Mouse (Mus musculus): ENCODE results near the gene Cux2.

Gene Cux2

DNA sequence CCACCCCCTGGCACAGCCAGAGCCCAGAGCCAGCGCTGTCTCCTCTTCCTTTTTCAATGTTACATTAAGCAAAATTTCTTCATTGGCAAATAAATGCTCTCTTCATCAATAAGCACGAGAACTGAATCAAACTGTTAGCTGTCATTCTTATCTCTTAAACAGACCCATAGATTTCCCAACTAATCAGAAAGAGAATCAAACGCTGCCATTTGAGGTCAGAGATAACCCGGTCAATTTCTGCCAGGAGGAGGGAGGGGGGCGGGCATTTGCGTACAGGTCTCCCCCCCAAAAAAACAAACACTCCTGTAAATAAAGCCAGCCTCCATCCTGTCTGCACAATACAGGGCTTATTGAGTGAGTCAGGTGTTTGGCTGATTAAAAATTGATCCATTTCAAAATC is 33.2 kb downstream of the Cux2 start:
- DNase-seq (ENCODE audit: low read depth), result no peak

DNA sequence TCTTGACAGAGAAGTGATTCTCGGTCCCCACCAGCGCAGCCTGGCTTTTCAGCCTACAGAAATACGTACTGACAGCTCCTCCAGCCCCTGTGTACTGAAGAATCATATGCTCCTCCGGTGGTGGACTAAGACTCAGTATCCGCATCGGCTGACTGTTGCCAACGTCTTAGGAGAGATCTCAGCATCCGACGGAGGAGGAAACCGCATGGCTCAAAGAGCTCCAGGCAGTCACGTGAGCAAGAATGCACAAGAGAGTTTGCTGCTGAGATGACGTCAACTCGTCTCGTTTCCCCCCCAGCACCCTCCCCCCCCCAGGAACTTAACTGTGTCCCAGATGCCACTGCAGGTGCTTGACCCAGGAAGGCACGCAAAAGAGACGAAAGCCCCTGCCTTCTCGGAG is 34.8 kb downstream of the Cux2 start:
- no peak for DNase-seq (ENCODE audit: low read depth)

DNA sequence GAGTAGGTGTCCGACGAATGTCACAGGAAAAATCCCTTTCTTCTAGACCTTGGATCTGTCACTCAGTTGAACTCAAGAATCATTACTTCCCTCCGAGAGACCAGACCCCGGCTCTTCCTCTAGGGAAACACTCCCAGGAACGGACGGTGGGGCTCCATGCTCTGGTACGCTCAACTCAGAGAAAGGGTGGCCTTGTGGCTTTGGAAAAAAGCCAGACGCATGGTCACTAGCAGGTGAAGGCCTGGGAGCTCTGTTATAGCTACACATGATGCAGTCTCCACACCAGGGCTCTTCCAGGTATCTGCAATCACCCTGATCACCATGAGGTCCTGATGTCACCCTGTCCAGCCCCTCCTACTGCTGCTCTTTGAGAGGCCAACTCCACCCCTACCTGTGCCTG is 35.2 kb downstream of the Cux2 start:
- no peak for DNase-seq (ENCODE audit: low read depth)

DNA sequence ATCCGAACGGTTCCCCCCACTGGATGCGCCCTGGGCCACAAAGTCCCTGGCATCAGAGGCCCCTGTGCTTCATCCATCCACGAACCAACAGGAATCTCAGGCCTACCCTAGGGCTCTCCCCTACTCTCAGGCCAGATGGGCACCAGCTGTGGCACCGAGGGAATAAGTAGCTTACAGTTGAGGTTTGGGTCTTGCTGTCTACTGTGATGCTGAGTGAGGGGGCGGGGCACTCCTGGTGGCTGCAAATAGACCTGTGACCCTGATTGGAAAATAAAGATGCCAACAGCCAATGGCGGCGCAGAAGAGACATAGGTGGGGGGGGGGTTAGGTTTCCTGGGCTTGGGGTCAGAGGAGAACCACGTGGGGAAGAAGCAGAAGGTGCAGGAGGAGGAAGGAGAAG is 38.6 kb downstream of the Cux2 start:
- DNase-seq (ENCODE audit: low read depth), result no peak

DNA sequence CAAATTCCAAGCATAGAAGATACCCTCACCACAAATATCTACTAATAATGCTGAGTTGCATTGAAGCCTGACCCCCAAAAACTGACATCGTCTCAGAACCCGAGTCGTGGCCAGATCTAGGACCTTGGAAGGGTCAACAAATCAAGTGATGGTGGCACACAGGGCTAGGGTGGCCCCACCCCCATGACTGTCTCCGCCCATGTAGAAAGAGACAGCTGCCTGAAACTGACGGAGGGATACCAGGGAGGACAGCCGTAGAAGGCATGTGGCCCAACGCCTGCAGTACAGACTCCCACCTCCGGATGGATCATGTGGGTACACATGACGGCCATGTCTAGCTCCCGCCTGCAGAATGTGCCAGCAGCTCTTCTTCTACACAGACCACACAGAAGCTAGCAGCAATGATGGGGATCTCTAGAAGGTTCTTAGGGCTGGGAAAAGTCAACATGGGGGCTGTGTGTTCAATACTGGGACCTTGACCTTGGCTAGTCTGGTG is 41.9 kb downstream of the Cux2 start:
- no peak for DNase-seq (ENCODE audit: low read depth)

DNA sequence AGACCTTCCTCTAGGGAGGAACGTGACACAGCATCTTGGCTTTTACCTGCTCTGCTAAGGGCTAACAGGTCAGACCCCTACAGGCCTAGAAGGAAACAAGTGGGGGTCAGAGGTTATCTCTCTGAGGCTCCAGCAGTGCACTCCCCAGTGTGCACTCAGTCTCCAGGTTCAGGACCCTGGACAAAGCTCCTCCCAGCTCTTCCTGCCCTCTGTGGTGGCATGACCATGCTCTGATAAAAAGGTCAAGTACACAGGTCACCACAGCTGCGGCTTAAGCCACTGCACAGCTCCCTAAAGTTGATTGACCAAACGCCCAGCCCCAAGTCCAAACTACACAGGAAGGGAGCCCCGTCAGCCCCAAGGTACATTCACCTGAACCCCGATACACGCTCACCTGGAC is 46.4 kb downstream of the Cux2 start:
- DNase-seq (ENCODE audit: low read depth), result no peak

DNA sequence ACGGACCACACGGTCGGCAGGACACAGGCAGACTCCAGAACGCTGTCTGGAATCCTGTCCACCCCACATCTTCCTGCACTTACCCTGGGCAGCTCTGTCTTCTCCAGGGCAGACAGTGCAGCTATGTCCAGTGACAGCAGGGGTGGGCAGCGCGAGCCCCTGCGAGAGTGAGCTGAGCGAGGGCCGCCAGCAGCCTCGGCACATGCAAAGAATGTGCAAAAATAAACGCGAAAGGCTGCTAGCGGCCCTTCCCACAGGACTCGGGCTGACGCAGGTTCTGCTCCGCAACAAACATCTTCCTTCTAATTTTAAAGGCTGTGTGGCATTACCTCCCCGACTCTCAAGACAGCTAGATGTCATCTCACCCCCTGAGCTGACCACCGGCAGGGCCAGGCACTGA is 47.8 kb downstream of the Cux2 start:
- no peak for DNase-seq (ENCODE audit: low read depth)

DNA sequence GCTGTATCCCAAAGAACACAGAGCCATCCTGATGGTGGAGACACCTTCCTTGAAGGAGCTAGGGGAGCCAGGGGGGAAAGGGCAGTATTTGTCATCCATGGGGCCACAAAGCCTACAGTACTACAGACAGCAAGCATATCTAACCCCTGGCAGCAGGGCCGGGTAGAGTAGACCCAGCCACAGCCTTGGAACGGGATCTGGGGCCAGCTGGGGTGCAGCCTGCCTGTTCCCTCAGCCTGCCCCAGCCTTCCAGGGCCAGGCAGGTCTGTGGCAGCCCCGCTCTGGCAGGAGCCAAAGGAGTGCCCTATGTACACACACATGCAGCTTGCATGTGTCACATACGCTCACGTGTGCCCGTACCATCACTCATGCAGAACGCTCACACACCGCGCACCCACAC is 48.6 kb downstream of the Cux2 start:
- no peak for DNase-seq (ENCODE audit: low read depth)

DNA sequence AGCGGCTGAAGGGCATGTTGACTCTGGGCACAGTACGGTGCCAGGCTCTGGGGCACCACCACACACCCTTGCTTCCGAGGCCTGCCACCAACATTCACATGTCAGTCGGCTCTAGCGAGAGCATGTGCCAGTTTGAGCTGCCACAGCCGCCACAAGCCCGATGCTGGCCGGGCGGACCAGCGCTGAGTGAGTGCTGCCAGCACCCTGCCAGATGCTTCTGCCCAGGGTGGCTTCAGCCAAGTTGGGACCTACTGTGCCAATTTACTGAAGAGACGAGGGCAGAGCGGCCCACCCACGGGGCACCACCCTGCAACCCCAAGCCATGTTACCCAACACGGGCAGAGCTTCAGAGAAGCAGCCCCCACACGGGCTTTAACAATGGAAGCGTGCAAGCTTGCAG is 49.5 kb downstream of the Cux2 start:
- DNase-seq (ENCODE audit: low read depth), result no peak

DNA sequence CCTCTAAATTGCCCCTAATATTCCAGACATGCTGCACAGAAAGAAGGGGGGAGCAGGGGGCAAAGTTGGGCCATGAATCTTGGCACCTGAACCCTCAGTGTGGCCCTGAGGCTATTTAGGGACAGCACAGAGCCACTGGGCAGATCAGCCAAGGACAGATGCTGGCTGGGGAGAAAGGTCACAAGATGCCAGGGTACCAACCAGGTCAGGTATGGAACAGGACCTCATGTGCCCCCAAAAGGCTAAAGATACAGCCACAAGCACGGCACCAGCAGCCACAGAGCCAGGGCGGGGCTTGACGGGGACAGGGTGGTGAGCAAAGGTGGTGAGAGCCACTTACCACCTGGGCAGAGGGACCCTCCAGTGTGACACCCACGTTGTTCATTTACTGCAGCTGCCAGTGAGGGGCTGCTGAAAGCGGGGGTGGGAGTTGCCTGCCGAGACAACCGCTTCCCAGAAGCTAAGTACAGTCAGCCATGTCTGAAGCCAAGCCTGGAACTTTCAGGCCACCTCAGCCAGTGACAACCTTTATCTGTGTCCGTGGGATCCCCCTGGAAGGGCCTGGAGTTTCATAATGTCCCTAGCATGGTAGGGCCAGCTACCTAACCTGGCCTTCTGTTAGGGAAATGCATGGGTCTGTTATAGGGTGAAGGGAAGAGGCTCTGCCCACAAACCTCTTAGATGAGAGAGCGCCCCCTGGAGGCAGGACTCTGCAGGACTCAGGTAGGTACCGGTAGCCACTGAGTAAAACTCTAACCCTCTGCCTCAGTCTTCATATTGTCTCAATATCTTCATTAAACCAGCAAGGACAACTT is 50.7 kb downstream of the Cux2 start:
- DNase-seq (ENCODE audit: low read depth), result peak; percentile 60

DNA sequence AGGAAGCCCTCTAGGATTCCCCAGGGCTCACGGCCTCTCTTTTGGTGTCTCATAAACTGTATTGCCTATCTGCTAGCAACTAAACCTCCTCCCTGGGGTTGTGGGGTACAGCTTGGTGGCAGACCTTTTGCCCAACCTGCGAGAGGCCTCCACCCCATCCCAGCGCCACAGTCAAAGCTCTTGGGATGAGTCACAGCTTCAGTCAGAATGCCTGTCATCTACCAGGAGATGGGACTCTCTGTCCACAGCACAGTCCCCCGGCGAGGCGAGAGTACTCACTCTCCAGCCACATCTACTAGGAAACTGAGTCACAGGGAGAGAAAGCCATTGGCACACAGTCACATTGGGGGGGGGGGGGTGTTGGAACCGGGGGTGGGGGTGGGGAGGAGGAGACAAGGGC is 51.6 kb downstream of the Cux2 start:
- DNase-seq (ENCODE audit: low read depth), result no peak

DNA sequence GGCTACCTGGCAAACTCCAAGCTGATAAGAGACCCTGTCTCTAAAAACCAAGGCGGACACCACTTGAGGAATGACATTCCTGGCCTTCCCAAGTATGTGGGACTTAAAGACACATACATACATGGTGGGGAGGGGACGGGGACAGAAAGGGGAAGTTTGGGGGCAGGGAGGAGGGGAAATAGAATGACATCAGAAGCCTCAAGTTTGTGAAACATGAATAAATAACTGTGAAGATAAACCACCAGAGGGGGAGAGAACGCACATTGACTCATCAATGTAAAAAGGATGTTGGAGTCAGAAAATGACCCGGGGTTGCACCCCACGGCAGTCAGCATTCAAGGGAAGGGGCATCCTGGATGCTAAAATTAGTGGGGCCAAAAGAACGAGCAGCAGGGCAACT is 53.2 kb downstream of the Cux2 start:
- no peak for DNase-seq (ENCODE audit: low read depth)

DNA sequence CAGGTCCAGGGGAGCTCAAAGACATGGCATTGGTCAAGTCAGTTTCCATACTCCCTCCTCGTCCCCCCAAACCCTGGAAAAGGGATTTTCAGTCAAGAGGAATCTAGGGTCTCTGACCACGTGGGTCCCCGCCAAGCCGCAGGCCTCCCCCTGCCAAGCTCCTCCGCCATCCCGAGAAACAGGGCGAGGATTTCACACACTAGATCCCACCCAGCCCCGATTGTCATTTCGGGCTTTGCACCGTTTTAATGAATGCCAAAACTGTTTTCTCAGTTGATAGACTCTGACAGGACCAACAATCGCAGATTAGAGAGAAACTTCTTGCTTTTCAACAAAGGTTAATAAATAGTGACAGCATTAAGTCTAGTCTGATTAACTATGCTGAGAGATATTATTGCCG is 55.1 kb downstream of the Cux2 start:
- DNase-seq (ENCODE audit: low read depth), result no peak

DNA sequence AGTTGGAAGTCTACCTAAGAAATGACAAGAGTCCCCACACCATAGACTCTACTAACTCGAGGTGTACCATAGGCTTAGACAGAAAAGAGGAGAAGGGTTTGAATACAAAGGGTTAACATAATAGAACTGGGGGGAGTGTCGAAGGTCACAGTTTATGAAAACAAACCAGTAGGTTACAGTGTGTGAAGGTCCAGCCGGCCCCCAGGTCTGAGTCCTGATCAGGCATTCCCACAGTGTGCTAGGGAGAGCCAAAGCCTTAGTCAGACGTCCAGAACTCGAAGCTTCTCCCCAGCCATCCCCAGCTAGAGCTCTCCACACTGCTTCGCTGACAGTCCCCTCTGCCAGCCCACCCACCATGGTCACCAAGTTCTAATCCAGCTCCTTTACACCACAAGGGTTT is 58.0 kb downstream of the Cux2 start:
- no peak for DNase-seq (ENCODE audit: low read depth)

DNA sequence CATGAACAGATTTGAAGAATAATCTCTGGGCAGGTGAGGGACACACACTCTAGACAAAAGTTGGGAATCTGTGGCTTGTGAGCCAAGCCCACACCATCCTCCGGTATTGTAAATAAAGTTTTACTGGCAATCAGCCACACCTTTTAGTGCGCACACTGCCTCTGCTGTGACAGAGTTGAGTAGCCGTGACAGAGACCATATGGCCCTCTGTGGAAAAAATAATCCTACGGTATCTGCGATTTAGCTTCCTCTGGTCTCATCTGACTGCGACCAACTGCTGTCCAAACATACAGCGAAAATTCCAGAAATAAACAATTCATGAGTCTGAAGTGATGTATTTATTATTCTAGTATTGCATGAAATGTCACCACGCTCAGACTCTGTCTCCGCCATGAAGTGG is 64.0 kb downstream of the Cux2 start:
- no peak for DNase-seq (ENCODE audit: low read depth)

DNA sequence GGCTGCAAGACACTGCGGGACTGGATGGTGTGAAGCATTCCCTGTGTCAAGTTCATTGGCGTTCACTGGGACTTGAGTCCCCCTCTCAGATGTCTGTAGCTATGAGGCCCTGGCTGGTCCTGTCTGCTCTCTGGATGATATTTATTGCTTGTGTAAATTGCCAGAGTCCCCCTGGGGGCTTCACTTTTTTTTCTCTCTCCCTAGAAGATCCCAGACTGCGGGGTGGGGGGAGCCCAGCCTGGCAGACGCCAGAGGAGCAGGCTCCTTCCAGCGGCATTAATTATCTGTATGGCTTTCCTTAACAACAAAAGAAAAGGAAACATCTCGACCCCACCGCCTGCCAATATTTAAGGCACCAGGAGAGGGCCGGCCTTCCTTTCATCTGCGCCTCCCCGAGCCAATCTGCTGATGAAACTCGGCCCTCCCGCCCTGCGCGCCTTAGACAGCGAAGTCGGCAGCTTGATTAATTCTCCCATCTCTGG is 68.2 kb downstream of the Cux2 start:
- no peak for DNase-seq (ENCODE audit: low read depth)

DNA sequence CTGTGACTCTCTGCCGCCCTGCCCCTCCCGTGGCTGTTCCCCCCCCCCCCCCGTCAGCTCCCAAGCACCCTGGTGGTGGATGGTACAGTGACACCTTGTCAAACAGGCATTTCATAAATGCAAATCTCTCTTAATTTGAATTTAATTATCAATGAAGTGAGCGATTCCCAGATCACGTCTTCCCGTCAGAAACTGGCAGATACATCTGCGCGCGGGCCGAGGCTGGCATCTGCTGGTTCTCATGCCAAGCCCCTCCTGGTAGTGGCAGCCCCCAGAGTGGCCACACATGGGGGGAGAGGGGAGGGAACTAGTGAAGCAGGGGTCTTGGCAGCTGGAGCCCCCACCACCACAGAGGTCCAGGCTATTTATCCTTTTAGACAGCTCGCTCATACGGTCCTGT is 73.6 kb downstream of the Cux2 start:
- no peak for DNase-seq (ENCODE audit: low read depth)

DNA sequence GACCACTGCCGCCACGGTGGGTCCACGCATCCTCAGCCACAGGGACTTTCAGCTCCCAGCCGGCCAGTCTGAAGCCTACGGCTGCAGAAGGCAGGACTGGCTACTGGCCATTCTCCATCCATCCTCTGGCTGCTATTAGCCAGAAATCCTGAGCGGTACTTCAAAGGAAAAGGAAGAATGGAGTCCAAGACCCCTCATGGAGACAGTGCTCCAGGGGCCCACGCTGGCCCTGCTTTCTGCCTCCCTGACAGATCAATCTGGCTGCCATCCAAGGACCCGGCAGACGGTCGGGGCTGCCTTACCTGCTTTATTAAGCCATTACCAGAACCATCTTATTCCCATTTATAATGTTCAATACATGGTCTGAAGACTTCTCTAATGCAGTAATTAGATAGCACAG is 76.4 kb downstream of the Cux2 start:
- DNase-seq (ENCODE audit: low read depth), result no peak

DNA sequence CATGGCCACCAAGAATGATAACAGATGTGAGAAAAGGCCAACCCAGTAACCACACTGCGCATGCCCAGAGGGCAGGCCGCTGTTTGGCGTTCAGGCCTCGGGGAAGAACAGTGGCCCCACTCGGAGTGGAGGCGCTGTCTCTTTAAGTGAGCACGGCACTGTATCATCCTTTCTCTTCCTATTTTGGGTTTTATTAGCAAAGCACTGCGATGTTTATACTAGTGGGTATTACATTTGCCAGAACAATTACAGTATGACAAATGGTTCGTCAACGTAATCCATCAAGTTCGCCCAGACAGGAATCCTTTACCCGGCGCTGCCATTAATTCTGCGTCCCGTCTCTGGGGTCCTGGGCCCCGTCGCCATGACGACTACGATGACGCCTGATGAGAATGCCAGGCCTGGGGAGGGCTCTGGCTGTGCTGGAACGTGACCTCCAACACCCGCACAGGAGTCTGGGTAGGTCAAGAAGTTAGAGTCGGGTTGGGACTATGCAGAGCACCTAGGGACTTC is 77.2 kb downstream of the Cux2 start:
- DNase-seq (ENCODE audit: low read depth), result no peak

DNA sequence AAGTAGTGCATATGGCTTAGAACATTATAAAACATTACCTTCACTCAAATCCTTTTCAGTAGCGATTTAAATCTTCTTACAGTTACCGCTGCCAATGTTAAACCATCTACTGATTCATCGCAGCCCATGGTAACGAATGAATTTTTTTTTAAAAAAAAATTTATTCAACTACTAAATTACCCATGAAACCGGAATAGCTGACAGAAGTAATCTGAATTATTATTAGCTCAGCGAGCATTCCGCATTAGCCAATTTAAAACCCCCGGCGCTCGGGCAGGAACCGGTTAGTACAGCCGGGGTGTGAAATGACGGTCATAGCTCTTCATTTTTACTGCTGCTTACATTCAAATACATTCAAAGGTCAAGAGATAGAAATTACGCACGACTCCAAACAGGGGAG is 80.9 kb downstream of the Cux2 start:
- no peak for DNase-seq (ENCODE audit: low read depth)

DNA sequence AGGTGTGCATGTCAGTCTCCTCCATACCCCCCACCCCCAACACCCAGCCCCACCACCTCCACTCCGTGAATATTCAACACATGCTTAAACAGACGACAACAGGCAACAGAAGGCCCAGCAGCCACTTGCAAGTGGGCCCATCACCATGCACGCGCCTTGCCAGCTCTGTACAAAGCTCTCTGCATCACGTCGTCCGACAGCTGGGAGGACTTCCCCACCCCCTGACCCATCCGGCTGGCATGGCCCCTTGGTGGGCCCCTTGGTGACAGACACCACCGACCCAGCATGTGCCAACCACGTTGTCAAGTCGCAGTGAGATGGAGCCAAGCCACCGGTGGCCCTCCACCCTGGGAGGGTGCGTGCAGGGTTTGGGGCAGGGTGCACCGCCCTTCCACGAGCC is 81.5 kb downstream of the Cux2 start:
- no peak for DNase-seq (ENCODE audit: low read depth)

DNA sequence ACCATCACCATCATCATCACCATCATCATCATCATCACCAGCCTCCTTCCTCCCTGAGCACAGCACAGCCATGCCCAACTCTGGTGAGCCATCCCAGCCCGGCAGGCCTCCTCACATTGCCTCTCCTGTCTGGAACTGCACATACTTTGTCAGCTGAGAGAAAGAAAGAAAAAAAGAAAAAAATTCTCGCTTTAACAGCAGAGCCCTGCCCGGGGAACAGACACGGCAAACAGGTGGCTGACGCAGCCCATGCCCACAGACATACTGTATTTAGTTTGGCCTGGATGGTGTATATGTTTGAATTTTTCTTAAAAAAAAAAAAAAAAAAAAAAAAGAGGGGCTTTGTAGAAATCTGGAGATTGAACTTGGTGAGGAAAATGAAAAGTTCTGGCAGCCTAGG is 82.4 kb downstream of the Cux2 start:
- DNase-seq (ENCODE audit: low read depth), result no peak

DNA sequence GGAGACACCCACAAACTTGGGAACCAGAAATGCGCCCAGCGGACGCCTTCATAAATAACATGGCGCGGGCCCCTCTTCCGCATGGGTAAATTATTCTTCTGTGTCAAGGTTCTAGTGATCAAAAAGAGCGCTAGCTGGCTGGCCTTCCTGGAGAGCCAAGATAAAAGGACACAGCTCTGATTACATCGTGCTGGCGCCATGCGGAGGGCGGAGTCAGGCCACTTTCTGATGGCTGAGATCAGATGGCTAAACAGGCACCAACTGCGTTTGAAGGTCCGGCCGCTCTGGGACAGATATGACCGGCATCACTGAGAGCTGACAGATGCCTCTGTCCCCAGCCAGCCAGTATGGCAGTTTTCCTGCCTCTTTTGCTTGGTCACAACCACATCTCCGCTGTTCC is 83.0 kb downstream of the Cux2 start:
- no peak for DNase-seq (ENCODE audit: low read depth)

DNA sequence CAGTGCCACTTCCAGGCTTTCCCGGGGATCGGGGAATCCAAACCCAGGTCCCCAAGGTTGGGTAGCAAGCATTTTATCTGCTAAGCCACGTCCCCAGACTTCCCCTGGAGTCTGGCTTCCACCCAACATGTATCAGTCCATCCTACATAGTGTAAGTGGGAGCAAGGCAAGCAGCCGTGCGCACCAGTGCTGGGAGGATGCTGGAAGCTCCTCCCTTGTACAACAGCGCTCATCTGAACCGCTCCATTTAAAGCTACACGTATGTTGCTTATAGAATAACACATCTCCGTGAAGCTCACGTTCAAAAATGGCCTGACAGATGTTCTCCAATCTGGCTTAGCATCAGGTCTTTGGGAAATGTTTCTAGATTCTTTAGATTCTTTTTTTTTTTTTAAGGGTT is 86.9 kb downstream of the Cux2 start:
- no peak for DNase-seq (ENCODE audit: low read depth)

All from NIH3T3 (cell line).